Mouse (Mus musculus): Measurements from ENCODE around the gene Ankrd42. TPM values are rescaled to one million over a fixed set of nuclear protein-coding genes. Genes with fewer than 3 reads are reported as not detected.

Ankrd42 gene
- 1.3 and 1.7 TPM in 2 replicates for polyA plus RNA-seq (2014; fragmentation: Nextera tagmentation; extraction: Ambion mirVana)

DNA sequence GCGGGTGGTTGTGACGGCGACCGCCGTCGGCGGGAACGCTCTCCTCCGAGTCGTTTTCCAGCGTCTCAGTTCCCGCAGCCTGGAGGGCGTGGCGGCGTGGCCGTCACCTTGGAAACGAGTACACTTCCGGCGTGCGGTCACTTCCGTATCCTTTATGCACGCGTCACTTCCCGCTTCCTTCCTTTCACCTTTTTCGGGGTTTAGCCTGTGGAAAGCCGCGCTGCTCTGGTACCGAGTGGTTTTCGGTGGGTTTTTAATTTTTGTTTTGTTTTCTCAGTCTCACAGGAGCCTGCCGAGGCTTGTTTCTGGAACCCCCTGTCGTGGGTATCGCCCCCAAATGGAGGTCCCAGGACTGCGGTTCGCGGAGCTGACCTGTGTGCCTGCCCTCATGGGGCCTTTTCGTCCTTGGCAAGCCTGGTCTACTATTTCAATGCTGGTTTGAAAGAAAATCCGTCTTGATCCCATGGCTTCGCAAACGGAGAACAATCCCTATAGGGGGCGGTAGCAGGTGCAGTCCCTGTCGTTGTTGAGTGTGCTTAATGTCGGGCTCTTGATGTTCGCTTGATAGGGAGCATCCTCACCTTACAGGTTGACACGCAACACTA, at the start of gene Ankrd42:
Ankrd42 (minus strand) TSS at position 122 of the 605 bp plus-strand sequence.
- H3K36me3 ChIP-seq (ENCODE audit: control insufficient read depth, insufficient read depth, low read length), result peaks cover 2% of the 10 kb centered on the region; the same call in 1 of the 2 replicates
- peak; percentile 96 for ATAC-seq (replicated peaks; ENCODE audit: low FRiP score)

DNA sequence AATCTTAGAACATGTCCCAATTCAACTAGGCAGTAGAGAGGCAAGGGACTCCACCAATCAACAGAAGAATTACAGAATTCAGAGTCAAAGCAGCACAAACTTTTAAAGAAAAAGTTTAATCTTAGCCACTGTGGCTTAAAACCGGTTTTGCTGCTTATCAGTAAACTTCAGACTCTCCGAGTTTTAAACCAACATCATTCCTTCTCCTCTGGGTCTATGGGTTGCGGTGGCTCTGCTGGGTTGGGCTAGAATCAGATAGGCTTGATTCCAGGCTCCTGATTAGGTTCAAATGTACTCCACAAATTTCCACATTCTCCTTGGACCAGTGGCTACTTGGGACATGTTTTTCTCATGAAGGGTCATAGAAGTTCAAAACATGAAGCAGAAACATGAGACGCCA, 40.4 kb upstream of the Ankrd42 start:
- DNase-seq (ENCODE audit: low spot score) (no peak), ATAC-seq (replicated peaks; ENCODE audit: low FRiP score) (no peak)
- Histone ChIP-seq H3K27me3 (replicated peaks; ENCODE audit: control insufficient read depth, insufficient read depth, low read length) (no peaks in the 10 kb centered on the region), H3K4me1 (replicated peaks; ENCODE audit: control insufficient read depth, insufficient read depth, low read length) (no peaks in the 10 kb centered on the region), H3K9me3 (ENCODE audit: control insufficient read depth, low read length) (no peaks in the 10 kb centered on the region), H3K4me3 (ENCODE audit: low read depth, low read length) (no peak overlapping the region), H3K36me3 (ENCODE audit: control insufficient read depth, insufficient read depth, low read length) (no peaks in the 10 kb centered on the region), H3K27ac (ENCODE audit: low read depth, low read length) (no peak overlapping the region), H3K4me2 (no peak overlapping the region), H3K9ac (ENCODE audit: low read depth, low read length) (no peak overlapping the region)
- WGBS, result 43% methylated on average over 4 of the region's 4 CpGs

More for the DNA sequence above, at the start of gene Ankrd42:
- H3K4me2 ChIP-seq, result peak within 1 kb of the TSS; percentile 98
- peak within 1 kb of the TSS; percentile 86 for H3K4me3 ChIP-seq (ENCODE audit: low read depth, low read length)
- no peaks in the 10 kb centered on the region for H3K9me3 ChIP-seq (ENCODE audit: control insufficient read depth, low read length)
- under 1% methylated on average over 44 of the region's 44 CpGs for whole genome bisulfite sequencing
- H3K27me3 ChIP-seq (replicated peaks; ENCODE audit: control insufficient read depth, insufficient read depth, low read length), result peaks cover 4% of the 10 kb centered on the region
- peak within 1 kb of the TSS; percentile 75; the same call in 1 of the 2 replicates for H3K27ac ChIP-seq (ENCODE audit: low read depth, low read length)
- H3K4me1 ChIP-seq (replicated peaks; ENCODE audit: control insufficient read depth, insufficient read depth, low read length), result no peaks in the 10 kb centered on the region; the same call in 1 of the 2 replicates
- peak; percentile 87 for DNase-seq (ENCODE audit: low spot score)
- H3K9ac ChIP-seq (ENCODE audit: low read depth, low read length), result peak within 1 kb of the TSS; percentile 79

DNA sequence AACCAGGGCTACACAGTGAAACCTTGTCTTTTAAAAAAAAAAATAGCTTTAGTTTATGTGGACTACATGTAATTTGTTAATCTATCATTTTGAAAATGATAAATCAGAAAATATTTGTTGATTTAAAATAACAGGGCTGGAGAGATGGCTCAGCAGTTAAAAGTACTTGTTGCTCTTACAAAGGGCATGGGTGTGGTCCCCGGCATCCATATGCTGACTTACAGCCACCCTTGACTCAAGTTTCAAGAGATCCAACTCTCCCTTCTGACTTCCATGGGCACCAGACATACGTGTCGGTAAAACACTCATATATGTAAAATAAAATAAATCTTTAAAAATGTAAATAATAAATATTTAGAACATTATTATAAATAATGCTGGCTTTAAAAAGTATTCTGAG, 38.2 kb upstream of the Ankrd42 start:
- ATAC-seq (replicated peaks; ENCODE audit: low FRiP score) (no peak), DNase-seq (ENCODE audit: low spot score) (no peak)
- Histone ChIP-seq H3K4me1 (replicated peaks; ENCODE audit: control insufficient read depth, insufficient read depth, low read length) (0 out of 2 replicates have a peak, but pooled peaks cover 4% of the 10 kb centered on the region), H3K36me3 (ENCODE audit: control insufficient read depth, insufficient read depth, low read length) (no peaks in the 10 kb centered on the region), H3K9me3 (ENCODE audit: control insufficient read depth, low read length) (no peaks in the 10 kb centered on the region), H3K9ac (ENCODE audit: low read depth, low read length) (no peak overlapping the region), H3K4me2 (no peak overlapping the region), H3K27ac (ENCODE audit: low read depth, low read length) (no peak overlapping the region), H3K27me3 (replicated peaks; ENCODE audit: control insufficient read depth, insufficient read depth, low read length) (no peaks in the 10 kb centered on the region), H3K4me3 (ENCODE audit: low read depth, low read length) (no peak overlapping the region)
- 87% methylated on average over 3 of the region's 3 CpGs for WGBS

GRCm38 (mm10) chr7:92669507-92670471, 32.8 kb upstream of the Ankrd42 start, which contains the start of gene Pcf11:
TSS of gene Pcf11 (minus strand) at chr7:92669934.
- Histone ChIP-seq H3K27me3 (replicated peaks; ENCODE audit: control insufficient read depth, insufficient read depth, low read length) (no peaks in the 10 kb centered on the region), H3K4me1 (replicated peaks; ENCODE audit: control insufficient read depth, insufficient read depth, low read length) (peaks cover 18% of the 10 kb centered on the region), H3K4me2 (peak within 1 kb of the TSS; percentile 86), H3K9ac (ENCODE audit: low read depth, low read length) (peak within 1 kb of the TSS; percentile 99), H3K4me3 (ENCODE audit: low read depth, low read length) (peak within 1 kb of the TSS; percentile 97), H3K27ac (ENCODE audit: low read depth, low read length) (peak within 1 kb of the TSS; percentile 96), H3K36me3 (ENCODE audit: control insufficient read depth, insufficient read depth, low read length) (peaks cover 5% of the 10 kb centered on the region; the same call in 1 of the 2 replicates), H3K9me3 (ENCODE audit: control insufficient read depth, low read length) (no peaks in the 10 kb centered on the region)
- under 1% methylated on average over 88 of the region's 88 CpGs for WGBS
- DNase-seq (ENCODE audit: low spot score) (peak; percentile 97), ATAC-seq (replicated peaks; ENCODE audit: low FRiP score) (peak; percentile 93)

DNA sequence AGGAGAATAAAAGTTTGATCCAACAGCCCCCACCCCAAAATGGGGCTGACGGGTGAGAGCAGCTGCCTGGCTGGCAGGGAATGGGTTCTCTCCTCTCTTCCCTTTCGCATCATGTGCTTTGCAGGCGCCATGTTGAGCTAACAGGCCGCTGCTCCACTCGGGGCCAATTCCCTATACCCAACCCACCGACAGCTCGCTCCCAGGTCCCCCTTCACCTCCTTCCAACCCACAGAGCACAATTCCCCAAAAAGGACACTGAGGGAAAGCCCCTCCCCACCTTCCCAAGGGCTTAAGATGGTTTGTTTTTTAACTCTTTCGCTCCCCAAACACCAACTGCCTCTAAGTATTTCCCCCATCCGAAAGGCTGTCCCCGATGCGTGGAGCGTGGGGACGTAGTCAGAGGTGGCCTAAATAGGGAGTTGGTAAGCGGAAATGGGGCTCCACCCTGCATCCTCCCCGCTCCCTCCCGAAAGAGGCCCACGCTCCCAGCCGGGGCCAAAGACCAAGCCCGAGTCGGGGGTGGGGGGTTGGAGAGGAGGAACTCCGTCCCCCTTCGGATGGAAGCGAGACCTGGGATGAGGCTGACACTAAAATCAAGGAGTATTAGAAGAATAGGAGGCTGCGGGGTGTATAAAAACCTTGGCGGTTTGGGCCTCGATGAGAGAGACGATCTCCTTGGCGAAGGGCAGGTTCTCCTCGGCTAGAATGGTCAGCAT, 32.0 kb upstream of the Ankrd42 start:
- DNase-seq (ENCODE audit: low spot score) (peak; percentile 72), ATAC-seq (replicated peaks; ENCODE audit: low FRiP score) (peak; percentile 51)
- Histone ChIP-seq H3K9ac (ENCODE audit: low read depth, low read length) (peak overlapping the region; percentile 99), H3K4me1 (replicated peaks; ENCODE audit: control insufficient read depth, insufficient read depth, low read length) (peaks cover 18% of the 10 kb centered on the region), H3K4me3 (ENCODE audit: low read depth, low read length) (peak overlapping the region; percentile 97), H3K4me2 (peak overlapping the region; percentile 80), H3K27ac (ENCODE audit: low read depth, low read length) (peak overlapping the region; percentile 96), H3K36me3 (ENCODE audit: control insufficient read depth, insufficient read depth, low read length) (peaks cover 5% of the 10 kb centered on the region; the same call in 1 of the 2 replicates), H3K9me3 (ENCODE audit: control insufficient read depth, low read length) (no peaks in the 10 kb centered on the region), H3K27me3 (replicated peaks; ENCODE audit: control insufficient read depth, insufficient read depth, low read length) (no peaks in the 10 kb centered on the region)
- WGBS, result 1% methylated on average over 29 of the region's 29 CpGs

DNA sequence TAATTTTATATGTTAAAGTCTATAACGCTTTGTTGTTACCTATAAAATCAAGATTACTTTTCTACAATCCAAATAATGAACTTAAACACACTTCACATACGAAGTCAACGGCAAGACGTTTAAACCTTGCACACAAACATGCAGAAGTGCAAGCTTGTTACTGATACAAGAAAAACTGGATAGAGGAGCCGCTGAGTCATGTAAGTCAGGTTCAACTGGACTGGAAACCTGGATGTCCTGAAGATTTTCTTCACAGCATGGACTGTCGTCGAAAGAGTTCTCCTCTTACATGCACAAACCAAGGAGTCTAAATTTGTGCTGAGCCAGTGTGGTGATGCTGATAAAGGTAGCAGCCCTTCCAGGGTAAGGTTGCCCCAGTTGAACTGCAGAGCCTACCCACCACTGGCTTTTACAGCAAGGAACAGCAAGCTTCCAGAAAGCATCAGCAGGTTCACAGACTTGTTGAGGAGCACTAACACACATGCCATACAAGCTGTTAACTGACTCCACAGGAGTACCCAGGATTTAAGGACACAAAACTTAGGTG, 29.4 kb upstream of the Ankrd42 start:
- no peak overlapping the region; the same call in 1 of the 2 replicates for H3K27ac ChIP-seq (ENCODE audit: low read depth, low read length)

DNA sequence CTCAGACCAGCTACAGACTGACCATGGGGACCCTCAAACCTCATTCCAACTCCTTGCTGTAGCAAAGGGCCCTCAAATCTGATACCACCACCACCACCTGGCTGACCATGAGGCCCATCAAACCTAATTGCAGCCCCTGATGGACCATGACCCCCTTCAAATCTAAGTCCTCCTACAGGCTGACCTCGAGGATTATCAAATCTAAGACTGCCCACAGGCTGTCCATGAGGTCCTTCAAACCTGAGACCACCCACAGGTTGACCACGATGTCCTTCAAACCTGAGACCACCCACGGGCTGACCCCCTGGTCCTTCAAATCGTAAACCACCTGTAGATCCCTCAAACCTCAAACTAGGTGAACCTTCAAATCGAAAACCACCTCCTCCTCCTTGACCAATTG, 21.1 kb upstream of the Ankrd42 start:
- DNase-seq (ENCODE audit: low spot score) (no peak), ATAC-seq (replicated peaks; ENCODE audit: low FRiP score) (0 out of 2 replicates have a peak, but pooled peaks have one; percentile 10)
- H3K4me2 ChIP-seq, result no peak overlapping the region
- H3K9ac ChIP-seq (ENCODE audit: low read depth, low read length), result no peak overlapping the region
- H3K36me3 ChIP-seq (ENCODE audit: control insufficient read depth, insufficient read depth, low read length), result peaks cover 53% of the 10 kb centered on the region
- no peak overlapping the region for H3K27ac ChIP-seq (ENCODE audit: low read depth, low read length)
- H3K4me3 ChIP-seq (ENCODE audit: low read depth, low read length), result no peak overlapping the region
- no peaks in the 10 kb centered on the region for H3K9me3 ChIP-seq (ENCODE audit: control insufficient read depth, low read length)
- no peaks in the 10 kb centered on the region for H3K27me3 ChIP-seq (replicated peaks; ENCODE audit: control insufficient read depth, insufficient read depth, low read length)
- no peaks in the 10 kb centered on the region for H3K4me1 ChIP-seq (replicated peaks; ENCODE audit: control insufficient read depth, insufficient read depth, low read length)
- 94% methylated on average over 5 of the region's 5 CpGs for WGBS

More for the DNA sequence above, 29.4 kb upstream of the Ankrd42 start:
- ATAC-seq (replicated peaks; ENCODE audit: low FRiP score), result no peak
- Histone ChIP-seq H3K36me3 (ENCODE audit: control insufficient read depth, insufficient read depth, low read length) (peaks cover 13% of the 10 kb centered on the region; the same call in 1 of the 2 replicates), H3K4me2 (peak overlapping the region; percentile 80), H3K27me3 (replicated peaks; ENCODE audit: control insufficient read depth, insufficient read depth, low read length) (no peaks in the 10 kb centered on the region), H3K9me3 (ENCODE audit: control insufficient read depth, low read length) (no peaks in the 10 kb centered on the region), H3K4me1 (replicated peaks; ENCODE audit: control insufficient read depth, insufficient read depth, low read length) (peaks cover 18% of the 10 kb centered on the region), H3K9ac (ENCODE audit: low read depth, low read length) (peak overlapping the region; percentile 43; the same call in 1 of the 2 replicates), H3K4me3 (ENCODE audit: low read depth, low read length) (peak overlapping the region; percentile 97; the same call in 1 of the 2 replicates)
- DNase-seq (ENCODE audit: low spot score), result no peak
- WGBS, result 75% methylated on average over 7 of the region's 7 CpGs

- 86% methylated on average over 2 of the region's 2 CpGs for WGBS
- no peaks in the 10 kb centered on the region for H3K4me1 ChIP-seq (replicated peaks; ENCODE audit: control insufficient read depth, insufficient read depth, low read length)
- H3K4me3 ChIP-seq (ENCODE audit: low read depth, low read length), result no peak overlapping the region
- H3K27me3 ChIP-seq (replicated peaks; ENCODE audit: control insufficient read depth, insufficient read depth, low read length), result no peaks in the 10 kb centered on the region
- no peak overlapping the region for H3K27ac ChIP-seq (ENCODE audit: low read depth, low read length)
- no peaks in the 10 kb centered on the region for H3K9me3 ChIP-seq (ENCODE audit: control insufficient read depth, low read length)
- no peak overlapping the region for H3K9ac ChIP-seq (ENCODE audit: low read depth, low read length)
- peaks cover 45% of the 10 kb centered on the region for H3K36me3 ChIP-seq (ENCODE audit: control insufficient read depth, insufficient read depth, low read length)
- no peak overlapping the region for H3K4me2 ChIP-seq
- no peak for DNase-seq (ENCODE audit: low spot score)
- no peak for ATAC-seq (replicated peaks; ENCODE audit: low FRiP score)
Measured at GRCm38 (mm10) chr7:92656386-92656785, 19.4 kb upstream of the Ankrd42 start.
